Mouse (Mus musculus) liver, postnatal 0 days (tissue): ENCODE results near the gene Gpr108.

Experiments
- CTCF ChIP-seq: sonication (generic); IDR thresholded peaks from 2 replicates; pipeline ENCODE4 v1.5.1; 2016; ENCODE audit warnings: antibody characterized with exemption, low read depth
- EP300 ChIP-seq: IDR thresholded peaks from 2 replicates; pipeline ENCODE4 v1.6.1; 2016; ENCODE audit warnings: antibody characterized with exemption, low read depth, mild to moderate bottlenecking

- peak; percentile 63 for TF ChIP-seq CTCF
- TF ChIP-seq EP300 = no peak
Measured at GRCm38 (mm10) chr17:57219884-57220207, 28.4 kb downstream of the Gpr108 start.
